Mouse (Mus musculus) forebrain, embryonic 16.5 days (tissue): ENCODE data around the gene Cpsf6. TPM values are rescaled to one million over a fixed set of nuclear protein-coding genes. Genes with fewer than 3 reads are reported as not detected.

Experiments used
- ATAC-seq: fragments of 200-750 bp; cut with Nextera tagmentation; 2 replicates; pipeline ENCODE4 v1.8.0; 2017; ENCODE audit warnings: mild to moderate bottlenecking, moderate library complexity
- H3K27ac ChIP-seq: fragments of 300-500 bp; sonication (generic); 2 replicates; pipeline ENCODE4 v1.5.1; 2014; ENCODE audit warnings: low read length, control low read depth
- H3K27me3 ChIP-seq: fragments of 300-500 bp; sonication (generic); replicated peaks from 2 replicates; pipeline ENCODE4 v1.6.1; 2014; ENCODE audit warnings: low read length; ENCODE audit not compliant: control insufficient read depth, insufficient read depth
- H3K36me3 ChIP-seq: fragments of 300-500 bp; sonication (generic); 2 replicates; pipeline ENCODE4 v1.6.1; 2014; ENCODE audit not compliant: control insufficient read depth, insufficient read depth
- H3K4me1 ChIP-seq: fragments of 300-500 bp; sonication (generic); replicated peaks from 2 replicates; pipeline ENCODE4 v1.6.1; 2014; ENCODE audit warnings: low read length; ENCODE audit not compliant: control insufficient read depth, insufficient read depth
- H3K4me2 ChIP-seq: fragments of 300-500 bp; sonication (generic); 2 replicates; pipeline ENCODE4 v1.6.1; 2014; ENCODE audit warnings: mild to moderate bottlenecking, low read length, control low read depth
- H3K4me3 ChIP-seq: fragments of 300-500 bp; sonication (generic); replicated peaks from 2 replicates; pipeline ENCODE4 v1.5.1; 2014; ENCODE audit warnings: mild to moderate bottlenecking, low read length, control low read depth
- H3K9ac ChIP-seq: fragments of 300-500 bp; sonication (generic); replicated peaks from 2 replicates; pipeline ENCODE4 v1.6.1; 2014; ENCODE audit warnings: low read depth, low read length, control low read depth
- H3K9me3 ChIP-seq: fragments of 300-500 bp; sonication (generic); 2 replicates; pipeline ENCODE4 v1.6.1; 2016; ENCODE audit warnings: low read length; ENCODE audit not compliant: control insufficient read depth
- WGBS: fragments of 180-500 bp; shearing (Covaris S2); extraction: QIAGEN DNeasy Blood & Tissue Kit; methylation state at CpG from one replicate; pipeline ENCODE4 v1.1.7; 2014; 5-methylcytosine and 5-hydroxymethylcytosine counted together
- polyA plus RNA-seq: library from polyadenylated mRNA; unstranded; fragments of >200 nt; fragmentation: Nextera tagmentation; extraction: Ambion mirVana; gene quantifications from 2 replicates; pipeline ENCODE4 v1.2.1, GENCODE M21; 2015

The Cpsf6 gene
- polyA plus RNA-seq, 1 experiment from 2014 or later = 203 TPM

GRCm38 (mm10) chr10:117375163-117375562 lies 4.7 kb downstream of the Cpsf6 start:
- H3K4me1 ChIP-seq = peaks cover 18% of the 10 kb centered on the region
- H3K4me2 ChIP-seq = peak overlapping the region; percentile 65
- no peak for ATAC-seq
- no peaks in the 10 kb centered on the region for H3K9me3 ChIP-seq
- peak overlapping the region; percentile 99; the same call in 1 of the 2 replicates for H3K9ac ChIP-seq
- no peak overlapping the region for H3K27ac ChIP-seq
- no peaks in the 10 kb centered on the region for H3K36me3 ChIP-seq
- 22% methylated on average over 10 of the region's 10 CpGs for WGBS
- H3K27me3 ChIP-seq = no peaks in the 10 kb centered on the region
- H3K4me3 ChIP-seq = peak overlapping the region; percentile 97

- H3K4me2 ChIP-seq = no peak overlapping the region
- no peak overlapping the region for H3K27ac ChIP-seq
- H3K9me3 ChIP-seq = no peaks in the 10 kb centered on the region
- no peak overlapping the region for H3K4me3 ChIP-seq
- H3K4me1 ChIP-seq = no peaks in the 10 kb centered on the region
- H3K36me3 ChIP-seq = peaks cover 40% of the 10 kb centered on the region
- H3K9ac ChIP-seq = no peak overlapping the region
- H3K27me3 ChIP-seq = no peaks in the 10 kb centered on the region
- no peak for ATAC-seq
- 32% methylated on average over 3 of the region's 3 CpGs for WGBS
These were observed 16.7 kb downstream of the Cpsf6 start for GRCm38 (mm10) chr10:117363106-117363505.

- 83% methylated on average over 11 of the region's 11 CpGs for WGBS
These were observed 20.9 kb downstream of the Cpsf6 start for GRCm38 (mm10) chr10:117358891-117359290.

GRCm38 (mm10) chr10:117343000-117343399 lies 36.8 kb downstream of the Cpsf6 start:
- Histone ChIP-seq H3K9ac (no peak overlapping the region), H3K36me3 (no peaks in the 10 kb centered on the region), H3K4me3 (no peak overlapping the region), H3K9me3 (no peaks in the 10 kb centered on the region), H3K4me2 (no peak overlapping the region), H3K27ac (no peak overlapping the region), H3K27me3 (no peaks in the 10 kb centered on the region), H3K4me1 (peaks cover 3% of the 10 kb centered on the region)
- 88% methylated on average over 4 of the region's 4 CpGs for WGBS
- ATAC-seq = no peak

More at GRCm38 (mm10) chr10:117358891-117359290, 20.9 kb downstream of the Cpsf6 start:
- no peaks in the 10 kb centered on the region for H3K27me3 ChIP-seq
- no peak overlapping the region for H3K4me3 ChIP-seq
- H3K4me2 ChIP-seq = no peak overlapping the region
- no peaks in the 10 kb centered on the region for H3K4me1 ChIP-seq
- H3K36me3 ChIP-seq = peaks cover 45% of the 10 kb centered on the region
- no peak for ATAC-seq
- H3K27ac ChIP-seq = no peak overlapping the region
- no peaks in the 10 kb centered on the region for H3K9me3 ChIP-seq
- H3K9ac ChIP-seq = no peak overlapping the region

- H3K4me3 ChIP-seq = no peak overlapping the region
- H3K9ac ChIP-seq = no peak overlapping the region
- H3K27ac ChIP-seq = no peak overlapping the region
- H3K4me2 ChIP-seq = no peak overlapping the region
- H3K9me3 ChIP-seq = no peaks in the 10 kb centered on the region
- H3K4me1 ChIP-seq = peaks cover 3% of the 10 kb centered on the region
- H3K36me3 ChIP-seq = no peaks in the 10 kb centered on the region
- H3K27me3 ChIP-seq = no peaks in the 10 kb centered on the region
- WGBS = 66% methylated on average over 2 of the region's 2 CpGs
- no peak for ATAC-seq
These were observed 37.4 kb downstream of the Cpsf6 start for GRCm38 (mm10) chr10:117342406-117342805.

GRCm38 (mm10) chr10:117341029-117341428 lies 38.8 kb downstream of the Cpsf6 start:
- peak; percentile 49 for ATAC-seq
- Histone ChIP-seq H3K27ac (0 out of 2 replicates have a peak overlapping the region, but pooled peaks have one; percentile 10), H3K4me2 (no peak overlapping the region), H3K36me3 (no peaks in the 10 kb centered on the region), H3K4me3 (no peak overlapping the region), H3K27me3 (no peaks in the 10 kb centered on the region), H3K9me3 (no peaks in the 10 kb centered on the region), H3K4me1 (peaks cover 3% of the 10 kb centered on the region), H3K9ac (no peak overlapping the region)
- 40% methylated on average over 4 of the region's 4 CpGs for WGBS

DNA sequence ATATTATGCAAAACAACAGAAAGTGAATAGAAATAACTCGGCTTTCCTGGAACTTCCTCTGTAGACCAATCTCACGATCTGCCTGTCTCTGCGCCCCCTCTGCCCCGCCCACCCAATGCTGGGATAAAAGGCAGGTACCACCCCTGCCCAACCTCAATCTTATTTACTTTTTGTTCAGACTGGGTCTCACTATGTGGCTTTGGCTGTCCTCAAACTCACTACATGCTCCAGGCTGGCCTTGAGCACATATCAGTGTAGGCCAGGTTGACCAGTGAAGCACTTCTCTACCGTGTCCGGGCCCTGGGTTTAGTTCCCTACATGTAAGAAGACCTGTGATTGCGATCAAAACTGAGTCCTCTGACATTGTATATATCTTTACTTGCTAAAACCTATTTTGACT lies 40.6 kb downstream of the Cpsf6 start:
- H3K27ac ChIP-seq = no peak overlapping the region
- WGBS = 84% methylated on average over 7 of the region's 7 CpGs
- H3K27me3 ChIP-seq = no peaks in the 10 kb centered on the region
- H3K9ac ChIP-seq = no peak overlapping the region
- no peak overlapping the region for H3K4me3 ChIP-seq
- H3K36me3 ChIP-seq = no peaks in the 10 kb centered on the region
- H3K9me3 ChIP-seq = no peaks in the 10 kb centered on the region
- peaks cover 6% of the 10 kb centered on the region for H3K4me1 ChIP-seq
- ATAC-seq = no peak
- no peak overlapping the region for H3K4me2 ChIP-seq

GRCm38 (mm10) chr10:117337946-117338345 lies 41.9 kb downstream of the Cpsf6 start:
- Histone ChIP-seq H3K9me3 (no peaks in the 10 kb centered on the region), H3K36me3 (no peaks in the 10 kb centered on the region), H3K9ac (no peak overlapping the region), H3K27me3 (no peaks in the 10 kb centered on the region), H3K27ac (no peak overlapping the region), H3K4me1 (peaks cover 6% of the 10 kb centered on the region), H3K4me2 (no peak overlapping the region), H3K4me3 (no peak overlapping the region)
- ATAC-seq = no peak

DNA sequence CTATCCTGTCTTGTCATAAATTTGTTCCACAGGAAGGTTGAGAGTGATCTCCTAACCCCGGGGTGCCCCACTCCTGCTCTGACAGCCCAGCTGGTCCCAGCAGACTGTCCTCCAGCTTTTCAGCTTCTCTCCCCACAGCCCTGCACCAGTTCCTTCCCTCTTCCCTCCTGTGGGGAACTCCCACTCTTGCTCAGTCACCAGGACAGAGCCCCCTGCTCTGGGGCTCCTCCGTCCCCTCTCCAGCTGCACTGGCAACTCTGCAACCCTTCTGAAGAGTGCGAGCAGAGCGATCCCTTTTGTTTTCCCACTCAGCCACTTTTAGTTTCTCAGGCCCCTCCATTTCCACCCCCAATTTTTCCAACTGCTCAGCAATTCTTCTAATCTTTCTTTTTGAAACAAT lies 44.2 kb downstream of the Cpsf6 start:
- Histone ChIP-seq H3K27ac (no peak overlapping the region), H3K4me1 (peaks cover 3% of the 10 kb centered on the region; the same call in 1 of the 2 replicates), H3K4me3 (no peak overlapping the region), H3K4me2 (no peak overlapping the region), H3K9ac (no peak overlapping the region), H3K9me3 (no peaks in the 10 kb centered on the region), H3K27me3 (no peaks in the 10 kb centered on the region), H3K36me3 (no peaks in the 10 kb centered on the region)
- WGBS = 32% methylated on average over 4 of the region's 4 CpGs
- ATAC-seq = no peak

DNA sequence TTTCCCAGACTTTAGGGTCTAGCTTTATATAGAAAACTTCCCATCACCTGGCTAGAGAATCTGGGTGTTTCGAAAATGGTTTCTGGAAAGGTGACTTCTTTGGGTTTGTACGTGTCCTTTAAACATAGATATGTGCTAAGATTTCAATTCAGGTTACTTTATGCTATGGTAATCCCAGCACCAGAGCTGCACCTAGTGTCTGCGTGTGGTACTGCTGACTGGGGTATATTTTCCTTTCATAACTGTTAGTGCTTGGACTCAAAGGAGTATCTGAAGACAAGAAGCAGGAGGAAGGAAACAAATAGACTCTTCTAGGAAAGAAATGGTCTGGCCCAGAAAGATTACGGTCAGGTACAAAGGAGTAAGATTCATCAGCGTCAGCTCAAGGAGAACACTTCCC lies 49.3 kb downstream of the Cpsf6 start:
- no peaks in the 10 kb centered on the region for H3K9me3 ChIP-seq
- H3K4me1 ChIP-seq = peaks cover under 1% of the 10 kb centered on the region; the same call in 1 of the 2 replicates
- no peak overlapping the region for H3K9ac ChIP-seq
- no peaks in the 10 kb centered on the region for H3K36me3 ChIP-seq
- H3K27me3 ChIP-seq = no peaks in the 10 kb centered on the region
- no peak for ATAC-seq
- WGBS = 79% methylated on average over 5 of the region's 5 CpGs
- H3K27ac ChIP-seq = no peak overlapping the region
- H3K4me3 ChIP-seq = no peak overlapping the region
- H3K4me2 ChIP-seq = no peak overlapping the region
